Mouse (Mus musculus) embryonic facial prominence, embryonic 11.5 days (tissue): ENCODE measurements around the gene Cep128. TPM values are rescaled to one million over a fixed set of nuclear protein-coding genes. Genes with fewer than 3 reads are reported as not detected.
A peak's percentile ranks its signal among the peaks of the same experiment; 100 is the strongest.
"Not testable (repeated sequence)": the region's sequence is repeated elsewhere in the genome, so short reads cannot be mapped to it uniquely, and the experiment has no call there.

Experiments used
- ATAC-seq: fragments of 200-750 bp; cut with Nextera tagmentation; replicated peaks from 2 replicates; pipeline ENCODE4 v1.8.0; 2017; ENCODE audit warnings: low read depth; ENCODE audit not compliant: insufficient number of reproducible peaks, low FRiP score, low TSS enrichment
- DNase-seq: peaks from one replicate; pipeline ENCODE4 v3.0.0-alpha.2; 2015; ENCODE audit warnings: low spot score
- H3K27ac ChIP-seq: fragments of 300-500 bp; sonication (generic); replicated peaks from 2 replicates; pipeline ENCODE4 v1.5.1; 2014; ENCODE audit warnings: mild to moderate bottlenecking, low read depth, low read length, control low read depth
- H3K27me3 ChIP-seq: fragments of 300-500 bp; sonication (generic); 2 replicates; pipeline ENCODE4 v1.6.1; 2014; ENCODE audit warnings: mild to moderate bottlenecking, low read length, moderate library complexity, mixed read lengths; ENCODE audit not compliant: control insufficient read depth, insufficient read depth
- H3K36me3 ChIP-seq: fragments of 300-500 bp; sonication (generic); replicated peaks from 2 replicates; pipeline ENCODE4 v1.6.1; 2014; ENCODE audit warnings: low read depth, mild to moderate bottlenecking, low read length, moderate library complexity, mixed read lengths; ENCODE audit not compliant: control insufficient read depth, insufficient read depth
- H3K4me1 ChIP-seq: fragments of 300-500 bp; sonication (generic); 2 replicates; pipeline ENCODE4 v1.6.1; 2014; ENCODE audit warnings: low read length, mixed read lengths; ENCODE audit not compliant: control insufficient read depth, insufficient read depth
- H3K4me2 ChIP-seq: fragments of 300-500 bp; sonication (generic); 2 replicates; pipeline ENCODE4 v1.6.1; 2014; ENCODE audit warnings: low read depth, mild to moderate bottlenecking, control low read depth, low read length, moderate library complexity
- H3K4me3 ChIP-seq: fragments of 300-500 bp; sonication (generic); 2 replicates; pipeline ENCODE4 v1.5.1; 2014; ENCODE audit warnings: low read depth, low read length, control low read depth
- H3K9ac ChIP-seq: fragments of 300-500 bp; sonication (generic); replicated peaks from 2 replicates; pipeline ENCODE4 v1.6.1; 2014; ENCODE audit warnings: mild to moderate bottlenecking, control low read depth, low read length
- H3K9me3 ChIP-seq: fragments of 300-500 bp; sonication (generic); replicated peaks from 2 replicates; pipeline ENCODE4 v1.6.1; 2016; ENCODE audit warnings: mild to moderate bottlenecking, low read length, inconsistent platforms, mixed read lengths; ENCODE audit not compliant: control insufficient read depth
- WGBS: fragments of 180-500 bp; shearing (Covaris S2); extraction: QIAGEN DNeasy Blood & Tissue Kit; methylation state at CpG from one replicate; pipeline ENCODE4 v1.1.7; 2014; 5-methylcytosine and 5-hydroxymethylcytosine counted together
- polyA plus RNA-seq: library from polyadenylated mRNA; unstranded; fragments of >200 nt; fragmentation: Nextera tagmentation; extraction: Ambion mirVana; gene quantifications from 2 replicates; pipeline ENCODE4 v1.2.1, GENCODE M21; 2014

Gene Cep128
- polyA plus RNA-seq, 1 experiment from 2014 or later = 10.8 TPM

- H3K27ac ChIP-seq, H3K4me3 ChIP-seq: not testable (repeated sequence)
- WGBS = 92% methylated on average over 13 of the region's 13 CpGs
These were observed 45.6 kb downstream of the Cep128 start for GRCm38 (mm10) chr12:91338656-91339055.

GRCm38 (mm10) chr12:91327527-91327926 lies 56.7 kb downstream of the Cep128 start:
- ATAC-seq (0 out of 2 replicates have a peak, but pooled peaks have one; percentile 42), DNase-seq (no peak)
- no peaks in the 10 kb centered on the region for H3K4me1 ChIP-seq
- no peaks in the 10 kb centered on the region for H3K36me3 ChIP-seq
- no peak overlapping the region for H3K4me2 ChIP-seq
- no peaks in the 10 kb centered on the region for H3K9me3 ChIP-seq
- no peak overlapping the region for H3K4me3 ChIP-seq
- H3K9ac ChIP-seq = no peak overlapping the region
- H3K27me3 ChIP-seq = no peaks in the 10 kb centered on the region
- WGBS = 75% methylated on average over 4 of the region's 4 CpGs
- H3K27ac ChIP-seq = no peak overlapping the region

More at GRCm38 (mm10) chr12:91338656-91339055, 45.6 kb downstream of the Cep128 start:
- H3K9me3 ChIP-seq, H3K9ac ChIP-seq, H3K27me3 ChIP-seq, DNase-seq, H3K4me1 ChIP-seq, H3K4me2 ChIP-seq, H3K36me3 ChIP-seq, ATAC-seq: not testable (repeated sequence)

- Histone ChIP-seq H3K4me2 (no peak overlapping the region), H3K9ac (no peak overlapping the region), H3K4me1 (no peaks in the 10 kb centered on the region), H3K36me3 (no peaks in the 10 kb centered on the region), H3K9me3 (no peaks in the 10 kb centered on the region), H3K27ac (no peak overlapping the region), H3K27me3 (no peaks in the 10 kb centered on the region), H3K4me3 (no peak overlapping the region)
- DNase-seq (peak; percentile 80), ATAC-seq (0 out of 2 replicates have a peak, but pooled peaks have one; percentile 61)
- WGBS = 65% methylated on average over 6 of the region's 6 CpGs
These were observed 58.1 kb downstream of the Cep128 start for GRCm38 (mm10) chr12:91326104-91326503.

DNA sequence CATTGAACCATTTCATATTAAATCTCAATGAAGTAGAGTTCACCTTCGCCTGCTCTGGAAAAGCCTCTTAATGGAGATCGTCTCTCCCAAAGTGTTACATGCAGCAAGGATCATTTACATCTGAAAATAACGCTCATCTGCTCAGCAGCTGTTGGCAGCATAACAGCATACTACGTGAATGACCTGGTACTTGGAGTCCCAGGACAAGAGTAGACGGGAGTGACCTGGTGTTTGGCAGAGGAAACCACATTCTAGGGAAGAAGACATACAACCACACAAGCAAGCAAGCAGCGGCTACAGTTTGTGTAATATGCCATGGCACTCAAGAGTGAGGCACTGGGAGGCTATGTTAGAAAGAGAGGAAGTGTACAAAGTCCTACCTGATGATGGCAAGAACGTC lies 69.2 kb downstream of the Cep128 start:
- H3K4me3 ChIP-seq = no peak overlapping the region
- ATAC-seq (no peak), DNase-seq (no peak)
- no peak overlapping the region for H3K4me2 ChIP-seq
- H3K27me3 ChIP-seq = no peaks in the 10 kb centered on the region
- H3K9ac ChIP-seq = no peak overlapping the region
- no peaks in the 10 kb centered on the region for H3K36me3 ChIP-seq
- WGBS = 89% methylated on average over 7 of the region's 7 CpGs
- no peak overlapping the region for H3K27ac ChIP-seq
- H3K4me1 ChIP-seq = no peaks in the 10 kb centered on the region
- no peaks in the 10 kb centered on the region for H3K9me3 ChIP-seq

GRCm38 (mm10) chr12:91313974-91314587 lies 70.1 kb downstream of the Cep128 start:
- Histone ChIP-seq H3K4me3 (no peak overlapping the region), H3K27me3 (no peaks in the 10 kb centered on the region), H3K36me3 (no peaks in the 10 kb centered on the region), H3K9ac (no peak overlapping the region), H3K27ac (no peak overlapping the region), H3K4me1 (no peaks in the 10 kb centered on the region), H3K4me2 (no peak overlapping the region), H3K9me3 (no peaks in the 10 kb centered on the region)
- DNase-seq (peak; percentile 61), ATAC-seq (0 out of 2 replicates have a peak, but pooled peaks have one; percentile 27)
- WGBS = 58% methylated on average over 10 of the region's 10 CpGs

- H3K9ac ChIP-seq = no peak overlapping the region
- no peaks in the 10 kb centered on the region for H3K4me1 ChIP-seq
- no peak overlapping the region for H3K4me2 ChIP-seq
- DNase-seq (no peak), ATAC-seq (no peak)
- no peak overlapping the region for H3K27ac ChIP-seq
- 89% methylated on average over 4 of the region's 4 CpGs for WGBS
- H3K4me3 ChIP-seq = no peak overlapping the region
- H3K36me3 ChIP-seq = no peaks in the 10 kb centered on the region
- no peaks in the 10 kb centered on the region for H3K27me3 ChIP-seq
- H3K9me3 ChIP-seq = no peaks in the 10 kb centered on the region
These were observed 71.6 kb downstream of the Cep128 start for GRCm38 (mm10) chr12:91312591-91312990.

DNA sequence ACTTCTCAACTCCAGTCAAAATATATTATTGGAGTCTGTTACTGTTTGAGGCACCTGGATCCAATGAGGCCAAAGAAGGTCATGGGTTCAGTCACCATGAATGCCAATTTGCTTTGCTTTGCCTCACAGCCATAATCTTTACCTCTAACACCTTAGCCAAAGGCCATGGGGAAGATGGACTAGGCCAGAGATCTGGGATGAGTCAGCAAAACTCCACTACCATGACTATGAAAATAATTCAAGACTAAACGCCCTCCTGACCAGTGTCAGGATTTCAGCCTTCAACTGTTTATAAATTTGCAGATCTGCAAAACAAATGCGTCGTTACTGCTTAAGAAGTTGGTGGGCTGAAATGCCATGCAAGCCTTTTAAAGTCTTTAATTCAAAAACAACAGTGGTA lies 76.5 kb downstream of the Cep128 start:
- no peak overlapping the region for H3K9ac ChIP-seq
- 87% methylated on average over 3 of the region's 3 CpGs for WGBS

DNA sequence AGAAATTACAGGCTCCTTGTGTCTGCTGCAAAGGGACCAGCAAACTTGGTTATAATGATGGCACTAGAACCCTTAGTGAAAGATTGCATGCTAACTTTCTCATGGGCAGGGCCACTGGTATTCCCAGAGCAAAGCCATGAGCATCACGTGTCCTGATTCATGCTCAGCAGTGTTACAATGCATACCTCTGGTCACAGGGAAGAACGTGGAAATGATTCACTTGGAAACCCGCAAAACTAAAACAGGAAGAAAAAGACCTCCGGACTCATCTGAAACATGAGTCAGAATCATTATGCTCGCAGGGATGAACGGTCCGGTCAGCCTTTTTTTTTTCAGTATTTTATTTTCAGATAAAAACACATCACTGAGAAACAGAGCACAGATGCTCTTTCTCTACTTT lies 78.4 kb downstream of the Cep128 start:
- Histone ChIP-seq H3K9me3 (no peaks in the 10 kb centered on the region), H3K27me3 (no peaks in the 10 kb centered on the region), H3K27ac (no peak overlapping the region), H3K9ac (no peak overlapping the region), H3K4me3 (no peak overlapping the region), H3K36me3 (no peaks in the 10 kb centered on the region), H3K4me2 (no peak overlapping the region), H3K4me1 (no peaks in the 10 kb centered on the region)
- ATAC-seq = no peak
- 90% methylated on average over 7 of the region's 7 CpGs for WGBS
- no peak for DNase-seq

More for the DNA sequence above, 76.5 kb downstream of the Cep128 start:
- Histone ChIP-seq H3K4me1 (no peaks in the 10 kb centered on the region), H3K4me3 (no peak overlapping the region), H3K27me3 (no peaks in the 10 kb centered on the region), H3K36me3 (no peaks in the 10 kb centered on the region), H3K4me2 (no peak overlapping the region), H3K9me3 (no peaks in the 10 kb centered on the region), H3K27ac (no peak overlapping the region)
- ATAC-seq = no peak
- DNase-seq = no peak
